Mouse (Mus musculus) neural tube, embryonic 14.5 days (tissue): ENCODE data around the gene Btbd3. TPM values are rescaled to one million over a fixed set of nuclear protein-coding genes. Genes with fewer than 3 reads are reported as not detected.

Experiments
- ATAC-seq: fragments of 200-750 bp; cut with Nextera tagmentation; 2 replicates; pipeline ENCODE4 v1.8.0; 2017; ENCODE audit warnings: low read depth, mild to moderate bottlenecking, moderate TSS enrichment, moderate library complexity
- H3K27ac ChIP-seq: fragments of 300-500 bp; sonication (generic); 2 replicates; pipeline ENCODE4 v1.5.1; 2014; ENCODE audit warnings: low read depth, mild to moderate bottlenecking, control low read depth, low read length, moderate library complexity, mixed read lengths
- H3K27me3 ChIP-seq: fragments of 300-500 bp; sonication (generic); 2 replicates; pipeline ENCODE4 v1.6.1; 2014; ENCODE audit warnings: low read length; ENCODE audit not compliant: control insufficient read depth, insufficient read depth
- H3K36me3 ChIP-seq: fragments of 300-500 bp; sonication (generic); 2 replicates; pipeline ENCODE4 v1.6.1; 2014; ENCODE audit warnings: low read length, mixed read lengths; ENCODE audit not compliant: control insufficient read depth, insufficient read depth
- H3K4me1 ChIP-seq: fragments of 300-500 bp; sonication (generic); 2 replicates; pipeline ENCODE4 v1.6.1; 2014; ENCODE audit warnings: low read length; ENCODE audit not compliant: control insufficient read depth, insufficient read depth
- H3K4me2 ChIP-seq: fragments of 300-500 bp; sonication (generic); 2 replicates; pipeline ENCODE4 v1.6.1; 2014; ENCODE audit warnings: mild to moderate bottlenecking, low read depth, low read length, control low read depth
- H3K4me3 ChIP-seq: fragments of 300-500 bp; sonication (generic); 2 replicates; pipeline ENCODE4 v1.5.1; 2014; ENCODE audit warnings: low read depth, low read length, control low read depth, mixed read lengths
- H3K9ac ChIP-seq: fragments of 300-500 bp; sonication (generic); replicated peaks from 2 replicates; pipeline ENCODE4 v1.6.1; 2014; ENCODE audit warnings: low read depth, mild to moderate bottlenecking, control low read depth, low read length, mixed read lengths
- H3K9me3 ChIP-seq: fragments of 300-500 bp; sonication (generic); 2 replicates; pipeline ENCODE4 v1.6.1; 2016; ENCODE audit warnings: low read length; ENCODE audit not compliant: control insufficient read depth
- WGBS: fragments of 180-500 bp; shearing (Covaris S2); extraction: QIAGEN DNeasy Blood & Tissue Kit; methylation state at CpG from one replicate; pipeline ENCODE4 v1.1.7; 2014; 5-methylcytosine and 5-hydroxymethylcytosine counted together
- polyA plus RNA-seq: library from polyadenylated mRNA; unstranded; fragments of >200 nt; fragmentation: Nextera tagmentation; extraction: Ambion mirVana; gene quantifications from 2 replicates; pipeline ENCODE4 v1.2.1, GENCODE M21; 2014

Btbd3 gene
- polyA plus RNA-seq, 1 experiment from 2014 or later: 26.1 TPM

DNA sequence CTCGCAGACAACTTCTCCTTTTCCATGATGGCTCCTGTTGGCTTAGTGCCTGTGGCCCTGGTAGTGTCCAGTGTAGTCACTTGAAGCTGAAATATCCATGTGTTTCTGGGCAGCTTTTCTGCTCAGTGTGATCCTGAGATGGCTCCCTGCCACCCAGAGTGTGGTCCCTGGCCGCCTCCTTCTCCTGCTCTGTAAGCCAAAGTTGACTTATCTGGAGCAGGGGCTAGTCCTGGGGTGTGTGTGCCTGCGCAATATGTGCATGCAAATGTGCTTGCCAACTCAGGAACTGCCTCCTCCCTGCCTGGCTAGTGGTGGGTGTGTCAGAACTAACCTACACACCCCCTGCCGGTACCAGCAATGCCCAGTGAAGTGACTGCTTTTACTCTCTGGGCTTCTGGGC lies 29.4 kb downstream of the Btbd3 start:
- Histone ChIP-seq H3K36me3 (peaks cover 4% of the 10 kb centered on the region; the same call in 1 of the 2 replicates), H3K27ac (no peak overlapping the region), H3K4me2 (no peak overlapping the region), H3K27me3 (no peaks in the 10 kb centered on the region), H3K4me1 (no peaks in the 10 kb centered on the region), H3K4me3 (no peak overlapping the region), H3K9ac (no peak overlapping the region), H3K9me3 (no peaks in the 10 kb centered on the region)
- ATAC-seq: no peak
- WGBS: 99% methylated on average over 4 of the region's 4 CpGs

DNA sequence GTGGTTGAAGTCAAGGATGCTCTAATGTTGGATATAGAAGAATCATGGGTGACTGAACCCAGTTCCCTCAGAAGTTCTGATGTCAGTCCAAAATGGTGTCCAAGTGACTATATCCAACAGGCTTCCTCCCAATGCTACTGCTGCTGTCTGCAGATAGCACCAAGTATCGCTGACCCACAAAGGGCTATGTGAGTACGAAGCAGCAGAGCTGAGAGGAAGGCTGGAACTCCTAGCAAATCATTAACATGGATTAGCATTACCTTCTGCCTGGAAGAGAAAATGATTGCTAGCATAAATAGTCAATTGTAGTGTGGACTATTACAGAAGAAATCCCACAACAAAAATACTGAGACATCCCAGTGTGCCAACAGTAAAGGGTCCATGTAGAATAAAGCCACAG lies 33.8 kb downstream of the Btbd3 start:
- Histone ChIP-seq H3K4me1 (no peaks in the 10 kb centered on the region), H3K9ac (no peak overlapping the region), H3K4me3 (no peak overlapping the region), H3K4me2 (no peak overlapping the region), H3K27ac (no peak overlapping the region), H3K36me3 (peaks cover 2% of the 10 kb centered on the region; the same call in 1 of the 2 replicates), H3K27me3 (no peaks in the 10 kb centered on the region), H3K9me3 (no peaks in the 10 kb centered on the region)
- ATAC-seq: no peak
- 83% methylated on average over 2 of the region's 2 CpGs for WGBS

- Histone ChIP-seq H3K9me3 (no peaks in the 10 kb centered on the region), H3K4me1 (no peaks in the 10 kb centered on the region), H3K4me2 (no peak overlapping the region), H3K27ac (no peak overlapping the region), H3K9ac (no peak overlapping the region), H3K36me3 (no peaks in the 10 kb centered on the region), H3K4me3 (no peak overlapping the region), H3K27me3 (no peaks in the 10 kb centered on the region)
- WGBS: 94% methylated on average over 3 of the region's 3 CpGs
- no peak for ATAC-seq
Observed at GRCm38 (mm10) chr2:138294286-138294685, 37.9 kb downstream of the Btbd3 start.

GRCm38 (mm10) chr2:138306236-138306635 lies 49.9 kb downstream of the Btbd3 start:
- 97% methylated on average over 2 of the region's 2 CpGs for WGBS
- no peaks in the 10 kb centered on the region for H3K9me3 ChIP-seq
- no peak overlapping the region for H3K9ac ChIP-seq
- no peaks in the 10 kb centered on the region for H3K4me1 ChIP-seq
- no peak overlapping the region for H3K4me3 ChIP-seq
- H3K27ac ChIP-seq: no peak overlapping the region
- no peak for ATAC-seq
- no peak overlapping the region for H3K4me2 ChIP-seq
- no peaks in the 10 kb centered on the region for H3K36me3 ChIP-seq
- H3K27me3 ChIP-seq: no peaks in the 10 kb centered on the region

- Histone ChIP-seq H3K4me1 (no peaks in the 10 kb centered on the region), H3K4me3 (no peak overlapping the region)
- WGBS: 59% methylated on average over 7 of the region's 7 CpGs
Observed at GRCm38 (mm10) chr2:138315644-138316043, 59.3 kb downstream of the Btbd3 start.

GRCm38 (mm10) chr2:138320408-138320807 lies 64.0 kb downstream of the Btbd3 start:
- Histone ChIP-seq H3K4me1 (no peaks in the 10 kb centered on the region), H3K9ac (no peak overlapping the region)

More at GRCm38 (mm10) chr2:138315644-138316043, 59.3 kb downstream of the Btbd3 start:
- H3K4me2 ChIP-seq: no peak overlapping the region
- ATAC-seq: no peak
- H3K36me3 ChIP-seq: no peaks in the 10 kb centered on the region
- no peaks in the 10 kb centered on the region for H3K27me3 ChIP-seq
- no peak overlapping the region for H3K27ac ChIP-seq
- no peak overlapping the region for H3K9ac ChIP-seq
- H3K9me3 ChIP-seq: no peaks in the 10 kb centered on the region

GRCm38 (mm10) chr2:138321041-138321481 lies 64.7 kb downstream of the Btbd3 start:
- Histone ChIP-seq H3K4me3 (no peak overlapping the region), H3K27me3 (no peaks in the 10 kb centered on the region), H3K36me3 (no peaks in the 10 kb centered on the region), H3K4me2 (no peak overlapping the region), H3K27ac (no peak overlapping the region), H3K9ac (no peak overlapping the region), H3K9me3 (no peaks in the 10 kb centered on the region), H3K4me1 (no peaks in the 10 kb centered on the region)
- no peak for ATAC-seq
- 91% methylated on average over 4 of the region's 4 CpGs for WGBS

More at GRCm38 (mm10) chr2:138320408-138320807, 64.0 kb downstream of the Btbd3 start:
- Histone ChIP-seq H3K27ac (no peak overlapping the region), H3K4me2 (no peak overlapping the region), H3K36me3 (no peaks in the 10 kb centered on the region), H3K9me3 (no peaks in the 10 kb centered on the region), H3K27me3 (no peaks in the 10 kb centered on the region), H3K4me3 (no peak overlapping the region)
- no peak for ATAC-seq

DNA sequence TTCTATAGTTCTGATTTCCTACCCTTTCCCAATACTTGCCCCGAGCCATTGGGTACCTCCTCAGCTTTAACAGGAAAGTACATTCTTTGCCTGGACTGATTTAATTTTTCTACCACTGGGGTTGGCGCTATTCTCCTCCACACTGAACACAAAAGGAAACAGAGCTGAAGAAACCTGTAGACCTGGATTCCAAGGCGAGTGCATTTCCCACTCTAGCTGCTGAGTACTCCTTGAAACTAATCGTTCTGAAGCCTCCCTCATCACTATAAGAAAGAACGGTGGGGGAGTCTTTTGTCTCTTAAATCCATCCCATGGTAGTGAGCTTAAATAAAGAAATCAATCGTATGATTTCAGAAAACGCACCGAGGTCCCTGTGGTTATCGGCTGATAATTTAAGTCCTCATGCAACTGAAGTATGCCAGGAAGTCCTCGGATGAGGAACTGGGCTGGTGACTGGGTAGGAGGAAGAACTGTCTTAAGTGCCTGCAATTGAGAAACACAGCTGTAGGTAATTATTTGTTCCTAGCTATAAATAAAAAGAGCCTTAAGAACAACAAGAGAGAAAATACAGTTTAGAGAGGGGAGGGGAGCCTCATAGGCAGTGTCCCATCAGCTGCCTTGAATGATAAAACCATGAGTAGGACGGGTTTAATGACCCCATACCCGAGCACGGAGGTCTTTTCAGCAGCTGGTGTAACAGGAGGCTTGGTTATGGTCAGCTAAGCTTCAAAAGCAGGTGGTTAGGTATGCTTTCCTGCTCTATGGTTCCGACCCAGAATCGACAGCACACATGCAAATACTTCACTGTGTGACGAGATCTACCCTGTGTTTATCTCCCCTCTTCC lies 66.1 kb downstream of the Btbd3 start:
- Histone ChIP-seq H3K9me3 (no peaks in the 10 kb centered on the region), H3K4me2 (no peak overlapping the region), H3K27me3 (no peaks in the 10 kb centered on the region), H3K4me1 (no peaks in the 10 kb centered on the region), H3K27ac (no peak overlapping the region), H3K36me3 (no peaks in the 10 kb centered on the region), H3K4me3 (no peak overlapping the region), H3K9ac (no peak overlapping the region)
- no peak for ATAC-seq
- 79% methylated on average over 16 of the region's 16 CpGs for WGBS

DNA sequence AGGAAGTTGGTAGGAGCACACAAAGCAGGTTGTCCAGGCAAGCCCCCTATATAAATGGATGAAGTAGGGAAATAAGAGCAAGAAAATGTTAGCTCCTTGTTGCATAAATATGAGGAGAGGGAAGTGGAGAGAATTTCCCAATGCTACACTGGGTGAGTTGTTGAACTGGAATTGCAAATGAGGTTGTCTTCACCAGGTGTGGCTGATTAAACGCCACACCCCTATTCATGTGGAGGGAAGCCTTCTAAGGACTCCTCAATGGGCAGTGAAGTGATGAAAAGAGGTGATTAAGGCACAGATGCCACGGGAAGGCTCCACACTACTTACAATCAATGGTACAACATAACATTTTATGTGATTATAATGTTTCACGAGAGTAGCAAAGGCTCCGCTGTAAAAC lies 70.0 kb downstream of the Btbd3 start:
- H3K9me3 ChIP-seq: no peaks in the 10 kb centered on the region
- no peaks in the 10 kb centered on the region for H3K36me3 ChIP-seq
- H3K4me3 ChIP-seq: no peak overlapping the region
- no peak overlapping the region for H3K9ac ChIP-seq
- no peaks in the 10 kb centered on the region for H3K4me1 ChIP-seq
- WGBS: 49% methylated on average over 4 of the region's 4 CpGs
- no peak overlapping the region for H3K4me2 ChIP-seq
- H3K27ac ChIP-seq: no peak overlapping the region
- ATAC-seq: no peak
- H3K27me3 ChIP-seq: no peaks in the 10 kb centered on the region
